Mouse (Mus musculus): ENCODE results near the gene Vipr2. TPM values are rescaled to one million over a fixed set of nuclear protein-coding genes. Genes with fewer than 3 reads are reported as not detected.

Gene Vipr2
- polyA plus RNA-seq, 2 experiments, result 2.9 to 5.6 TPM

DNA sequence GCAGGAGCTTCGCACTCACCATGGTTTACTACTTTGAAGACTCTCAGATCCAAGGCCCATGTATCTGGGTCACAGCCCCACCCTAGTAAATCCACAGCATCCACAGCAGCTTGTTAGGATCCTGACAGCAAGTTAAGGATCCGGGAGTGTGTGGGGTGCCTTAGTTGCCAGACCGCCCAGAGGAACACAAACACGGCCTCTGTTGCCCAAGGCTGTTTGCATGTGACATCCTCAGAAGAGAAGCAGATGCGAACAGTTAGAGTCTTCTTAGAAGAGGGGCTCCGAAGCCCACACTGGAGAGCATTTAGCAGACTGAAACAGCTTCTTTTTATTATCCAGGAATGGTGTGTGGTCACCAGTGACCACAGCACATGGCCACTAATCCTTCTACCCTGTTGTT is 5.6 kb downstream of the Vipr2 start:
- DNase-seq (ENCODE audit: low spot score), result no peak

DNA sequence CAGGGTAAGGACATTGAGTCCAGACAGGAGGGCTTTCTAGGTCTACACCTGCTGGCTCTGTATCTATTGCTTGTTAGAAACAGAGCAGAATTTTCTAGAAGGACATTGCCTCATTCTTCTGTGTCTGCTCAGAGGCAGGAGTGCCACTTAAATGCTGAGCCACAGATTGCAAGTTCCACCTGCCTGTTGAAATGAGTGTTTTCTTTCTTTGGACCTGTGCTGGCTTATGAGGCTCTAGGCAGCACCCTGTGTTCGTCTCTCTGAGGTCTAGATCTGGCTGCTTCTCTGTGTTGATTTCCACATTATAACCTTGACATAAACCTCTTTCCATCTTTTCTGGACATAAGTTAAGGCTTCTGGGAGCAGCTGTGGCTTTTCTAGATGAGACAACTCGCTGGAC is 6.8 kb downstream of the Vipr2 start:
- Histone ChIP-seq H3K9ac (ENCODE audit: low read depth, low read length, severe bottlenecking) (no peak overlapping the region), H3K4me3 (replicated peaks; ENCODE audit: low read length) (no peak overlapping the region), H3K27me3 (ENCODE audit: control insufficient read depth, insufficient read depth, low read length) (0 out of 2 replicates have a peak, but pooled peaks cover 2% of the 10 kb centered on the region), H3K4me2 (replicated peaks; ENCODE audit: low read depth, low read length, severe bottlenecking) (no peak overlapping the region), H3K4me1 (ENCODE audit: control insufficient read depth, insufficient read depth, low read length) (no peaks in the 10 kb centered on the region), H3K27ac (replicated peaks; ENCODE audit: low read depth, low read length) (no peak overlapping the region), H3K36me3 (ENCODE audit: control insufficient read depth, insufficient read depth, low read length) (no peaks in the 10 kb centered on the region), H3K9me3 (ENCODE audit: control insufficient read depth, low read length) (no peaks in the 10 kb centered on the region)
- DNase-seq (ENCODE audit: low spot score) (no peak), ATAC-seq (ENCODE audit: low FRiP score, low read depth) (no peak)
- WGBS, result 77% methylated on average over 2 of the region's 2 CpGs
- no peak for TF ChIP-seq POLR2A (IDR thresholded peaks at IDR 0.05; ENCODE audit: borderline replicate concordance, extremely low read depth, insufficient read depth, insufficient read length)

More for the DNA sequence above, 5.6 kb downstream of the Vipr2 start:
- Histone ChIP-seq H3K36me3 (ENCODE audit: control insufficient read depth, insufficient read depth, low read length) (no peaks in the 10 kb centered on the region), H3K9ac (ENCODE audit: low read depth, low read length, severe bottlenecking) (no peak overlapping the region), H3K4me2 (replicated peaks; ENCODE audit: low read depth, low read length, severe bottlenecking) (no peak overlapping the region), H3K9me3 (ENCODE audit: control insufficient read depth, low read length) (no peaks in the 10 kb centered on the region), H3K27me3 (ENCODE audit: control insufficient read depth, insufficient read depth, low read length) (peaks cover 5% of the 10 kb centered on the region; the same call in 1 of the 2 replicates), H3K4me3 (replicated peaks; ENCODE audit: low read length) (no peak overlapping the region), H3K4me1 (ENCODE audit: control insufficient read depth, insufficient read depth, low read length) (no peaks in the 10 kb centered on the region; the same call in 1 of the 2 replicates), H3K27ac (replicated peaks; ENCODE audit: low read depth, low read length) (no peak overlapping the region)
- no peak for ATAC-seq (ENCODE audit: low FRiP score, low read depth)
- no peak for TF ChIP-seq POLR2A (IDR thresholded peaks at IDR 0.05; ENCODE audit: borderline replicate concordance, extremely low read depth, insufficient read depth, insufficient read length)
- 57% methylated on average over 6 of the region's 6 CpGs for WGBS

DNA sequence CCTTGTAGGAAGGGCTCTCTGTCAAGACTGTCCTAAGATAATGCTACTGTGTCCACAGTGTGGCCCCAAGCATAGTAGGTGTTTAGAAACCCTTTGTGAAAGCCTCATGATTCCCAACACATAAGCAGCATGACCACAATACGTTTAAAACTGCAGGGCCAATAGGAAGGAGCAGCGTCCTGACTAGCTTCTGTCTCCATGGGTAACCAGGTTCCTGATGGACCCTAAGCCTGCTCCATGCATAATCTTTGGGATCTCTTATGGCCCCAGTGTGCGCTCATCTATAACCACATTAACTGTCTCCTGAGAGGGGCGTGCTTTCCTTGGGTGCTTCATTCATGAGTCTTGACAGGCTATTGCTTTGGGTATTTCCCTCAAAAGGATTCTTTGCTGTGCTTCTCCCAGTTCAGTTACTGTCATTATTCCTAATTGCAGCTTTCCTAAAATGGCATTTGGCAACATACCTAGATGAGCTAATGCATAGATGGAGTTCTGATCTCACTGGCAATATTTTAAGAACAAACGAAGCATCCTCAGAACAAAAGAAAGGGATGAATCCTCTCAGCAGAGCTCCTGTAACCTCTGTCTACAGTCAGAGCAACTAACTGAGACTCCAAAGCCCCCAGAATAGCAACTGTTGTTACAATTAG is 9.6 kb downstream of the Vipr2 start:
- 84% methylated on average over 5 of the region's 5 CpGs for WGBS

DNA sequence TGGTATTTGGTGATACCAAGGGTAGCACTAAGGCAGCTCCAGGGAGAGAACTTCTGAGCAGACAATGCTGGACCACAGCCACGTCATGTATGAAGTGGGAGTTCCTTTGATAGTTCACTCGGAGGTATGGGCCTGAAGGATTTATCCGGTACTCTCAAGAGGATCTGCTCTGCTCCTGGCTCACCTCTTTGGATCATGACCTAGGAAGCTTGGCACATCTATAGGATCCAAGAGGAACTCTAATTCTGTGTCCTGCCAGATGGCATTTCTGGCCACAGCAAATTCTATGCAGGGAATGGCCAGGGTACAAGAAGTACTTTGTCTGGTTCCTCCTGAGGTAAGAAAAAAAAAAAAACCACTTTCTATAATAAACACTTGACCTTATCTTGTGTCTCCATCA is 12.3 kb downstream of the Vipr2 start:
- no peak for DNase-seq (ENCODE audit: low spot score)
- H3K9ac ChIP-seq (ENCODE audit: low read depth, low read length, severe bottlenecking), result no peak overlapping the region
- TF ChIP-seq POLR2A (IDR thresholded peaks at IDR 0.05; ENCODE audit: borderline replicate concordance, extremely low read depth, insufficient read depth, insufficient read length), result no peak
- no peaks in the 10 kb centered on the region for H3K9me3 ChIP-seq (ENCODE audit: control insufficient read depth, low read length)
- 89% methylated on average over 3 of the region's 3 CpGs for WGBS
- H3K4me2 ChIP-seq (replicated peaks; ENCODE audit: low read depth, low read length, severe bottlenecking), result no peak overlapping the region
- no peak overlapping the region for H3K4me3 ChIP-seq (replicated peaks; ENCODE audit: low read length)
- H3K4me1 ChIP-seq (ENCODE audit: control insufficient read depth, insufficient read depth, low read length), result no peaks in the 10 kb centered on the region
- ATAC-seq (ENCODE audit: low FRiP score, low read depth), result no peak
- no peaks in the 10 kb centered on the region for H3K27me3 ChIP-seq (ENCODE audit: control insufficient read depth, insufficient read depth, low read length)
- no peak overlapping the region for H3K27ac ChIP-seq (replicated peaks; ENCODE audit: low read depth, low read length)
- H3K36me3 ChIP-seq (ENCODE audit: control insufficient read depth, insufficient read depth, low read length), result no peaks in the 10 kb centered on the region

More for the DNA sequence above, 9.6 kb downstream of the Vipr2 start:
- H3K4me3 ChIP-seq (replicated peaks; ENCODE audit: low read length), result no peak overlapping the region
- no peak overlapping the region for H3K9ac ChIP-seq (ENCODE audit: low read depth, low read length, severe bottlenecking)
- TF ChIP-seq POLR2A (IDR thresholded peaks at IDR 0.05; ENCODE audit: borderline replicate concordance, extremely low read depth, insufficient read depth, insufficient read length), result no peak
- ATAC-seq (ENCODE audit: low FRiP score, low read depth) (no peak), DNase-seq (ENCODE audit: low spot score) (no peak)
- no peaks in the 10 kb centered on the region for H3K36me3 ChIP-seq (ENCODE audit: control insufficient read depth, insufficient read depth, low read length)
- no peak overlapping the region for H3K27ac ChIP-seq (replicated peaks; ENCODE audit: low read depth, low read length)
- no peaks in the 10 kb centered on the region for H3K9me3 ChIP-seq (ENCODE audit: control insufficient read depth, low read length)
- H3K27me3 ChIP-seq (ENCODE audit: control insufficient read depth, insufficient read depth, low read length), result no peaks in the 10 kb centered on the region
- H3K4me1 ChIP-seq (ENCODE audit: control insufficient read depth, insufficient read depth, low read length), result no peaks in the 10 kb centered on the region
- H3K4me2 ChIP-seq (replicated peaks; ENCODE audit: low read depth, low read length, severe bottlenecking), result no peak overlapping the region

DNA sequence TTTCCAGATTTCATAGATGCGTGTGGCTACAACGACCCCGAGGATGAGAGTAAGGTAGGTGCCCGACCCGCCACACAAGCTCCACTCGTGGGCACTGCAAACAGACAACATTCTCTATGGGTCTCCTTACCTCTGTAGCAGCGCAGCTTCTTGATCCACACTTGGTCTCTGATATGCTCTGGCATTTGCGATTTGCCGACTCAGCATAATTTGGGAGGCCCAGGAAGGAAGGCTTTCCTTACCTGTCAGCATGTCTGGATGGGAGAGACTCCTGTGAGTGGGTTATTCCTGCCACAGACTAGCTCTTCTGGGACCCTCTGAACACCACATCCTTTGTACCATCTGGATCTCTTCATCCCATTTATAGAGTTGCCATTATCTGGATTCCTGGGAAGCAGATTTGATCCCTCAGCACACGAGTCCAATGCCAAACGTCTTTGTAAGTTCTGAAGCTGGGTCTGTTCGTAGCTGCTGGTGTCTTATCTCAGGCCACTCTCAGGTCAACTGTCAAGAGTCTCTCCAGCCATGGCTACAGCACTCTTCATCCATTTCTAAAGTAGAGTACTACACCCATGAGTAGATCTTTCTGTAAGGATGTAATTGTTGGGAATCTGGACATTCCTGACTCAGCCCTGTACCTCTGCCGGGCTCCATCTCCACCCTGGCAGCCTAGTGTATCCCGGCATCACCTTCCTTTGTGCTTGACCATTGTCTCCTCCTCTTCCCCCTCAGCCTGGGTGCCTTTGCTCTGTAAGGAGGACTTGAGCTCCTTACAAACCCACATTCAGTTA is 17.4 kb downstream of the Vipr2 start:
- no peaks in the 10 kb centered on the region for H3K27me3 ChIP-seq (ENCODE audit: control insufficient read depth, insufficient read depth, low read length)
- H3K4me2 ChIP-seq (replicated peaks; ENCODE audit: low read depth, low read length, severe bottlenecking), result no peak overlapping the region
- DNase-seq (ENCODE audit: low spot score) (no peak), ATAC-seq (ENCODE audit: low FRiP score, low read depth) (no peak)
- no peaks in the 10 kb centered on the region for H3K4me1 ChIP-seq (ENCODE audit: control insufficient read depth, insufficient read depth, low read length)
- H3K4me3 ChIP-seq (replicated peaks; ENCODE audit: low read length), result no peak overlapping the region
- H3K9ac ChIP-seq (ENCODE audit: low read depth, low read length, severe bottlenecking), result no peak overlapping the region
- H3K36me3 ChIP-seq (ENCODE audit: control insufficient read depth, insufficient read depth, low read length), result no peaks in the 10 kb centered on the region
- H3K9me3 ChIP-seq (ENCODE audit: control insufficient read depth, low read length), result no peaks in the 10 kb centered on the region
- no peak for TF ChIP-seq POLR2A (IDR thresholded peaks at IDR 0.05; ENCODE audit: borderline replicate concordance, extremely low read depth, insufficient read depth, insufficient read length)
- 87% methylated on average over 14 of the region's 14 CpGs for WGBS
- no peak overlapping the region for H3K27ac ChIP-seq (replicated peaks; ENCODE audit: low read depth, low read length)

All from limb, embryonic 14.5 days (tissue).